Mouse (Mus musculus): ENCODE results near the gene Hspb7. TPM values are rescaled to one million over a fixed set of nuclear protein-coding genes. Genes with fewer than 3 reads are reported as not detected.

Gene Hspb7
- polyA plus RNA-seq (2015; fragmentation: Nextera tagmentation; extraction: Ambion mirVana): 0.04 and 0.49 TPM in 2 replicates

DNA sequence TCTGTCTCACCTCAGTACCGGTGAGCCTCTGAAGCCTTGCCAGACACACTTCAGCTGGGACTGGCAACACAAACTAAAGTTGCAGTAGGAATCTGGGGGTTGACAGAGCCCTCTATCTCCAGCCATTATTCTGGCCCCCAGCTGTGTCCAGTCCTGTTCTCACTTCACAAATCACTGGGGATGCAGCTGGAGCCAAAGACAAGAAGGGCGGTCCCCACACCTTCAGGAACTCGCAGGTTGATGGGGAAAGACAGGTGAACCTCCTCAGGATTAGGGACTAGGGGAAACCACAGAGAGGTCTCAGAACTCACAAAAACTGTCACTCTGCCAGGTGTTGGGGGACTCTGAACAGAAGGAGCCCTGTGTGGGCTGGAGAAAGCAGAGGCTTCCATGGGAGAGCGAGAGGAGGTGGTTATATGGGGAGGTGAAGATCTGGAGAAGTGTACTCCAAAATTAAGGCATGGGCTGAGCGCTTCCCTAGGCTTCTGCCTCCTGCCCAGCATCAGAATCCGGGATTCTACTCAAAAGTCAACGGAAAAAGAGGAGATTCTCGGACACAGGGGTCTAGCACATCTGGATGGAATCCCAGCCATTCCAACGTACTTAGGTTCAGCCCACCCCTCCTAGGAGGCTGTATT is at the start of gene Hspb7:
Gene Hspb7 (plus strand): TSS at position 588 of the 638 bp plus-strand sequence.
- DNase-seq: no peak
- Histone ChIP-seq H3K27me3 (ENCODE audit: insufficient read depth, low read length) (peaks cover 12% of the 10 kb centered on the region; the same call in 1 of the 2 replicates), H3K27ac (ENCODE audit: low read depth) (no peak within 1 kb of the TSS), H3K4me2 (ENCODE audit: low read depth, low read length) (no peak within 1 kb of the TSS), H3K4me3 (ENCODE audit: low read depth, low read length) (no peak within 1 kb of the TSS), H3K36me3 (replicated peaks; ENCODE audit: insufficient read depth, low read length) (no peaks in the 10 kb centered on the region), H3K9me3 (ENCODE audit: low read length) (no peaks in the 10 kb centered on the region), H3K9ac (replicated peaks) (no peak within 1 kb of the TSS), H3K4me1 (ENCODE audit: insufficient read depth) (no peaks in the 10 kb centered on the region; the same call in 1 of the 2 replicates)
- TF ChIP-seq CTCF (IDR thresholded peaks at IDR 0.05; ENCODE audit: low read depth) (no peak), EP300 (IDR thresholded peaks at IDR 0.05; ENCODE audit: low read depth) (no peak)
- no peak for ATAC-seq
- WGBS (ENCODE audit: insufficient replicate concordance): 58% methylated on average over 9 of the region's 9 CpGs

GRCm38 (mm10) chr4:141372426-141372825 is 48.2 kb upstream of the Hspb7 start:
- Histone ChIP-seq H3K4me1 (ENCODE audit: insufficient read depth) (peaks cover 8% of the 10 kb centered on the region; the same call in 1 of the 2 replicates), H3K27me3 (ENCODE audit: insufficient read depth, low read length) (peaks cover 13% of the 10 kb centered on the region), H3K36me3 (replicated peaks; ENCODE audit: insufficient read depth, low read length) (no peaks in the 10 kb centered on the region), H3K9ac (replicated peaks) (no peak overlapping the region), H3K9me3 (ENCODE audit: low read length) (no peaks in the 10 kb centered on the region), H3K27ac (ENCODE audit: low read depth) (no peak overlapping the region), H3K4me3 (ENCODE audit: low read depth, low read length) (no peak overlapping the region), H3K4me2 (ENCODE audit: low read depth, low read length) (no peak overlapping the region)
- DNase-seq: no peak
- no peak for ATAC-seq
- 89% methylated on average over 5 of the region's 5 CpGs for WGBS (ENCODE audit: insufficient replicate concordance)
- TF ChIP-seq CTCF (IDR thresholded peaks at IDR 0.05; ENCODE audit: low read depth): no peak
- no peak for TF ChIP-seq EP300 (IDR thresholded peaks at IDR 0.05; ENCODE audit: low read depth)

DNA sequence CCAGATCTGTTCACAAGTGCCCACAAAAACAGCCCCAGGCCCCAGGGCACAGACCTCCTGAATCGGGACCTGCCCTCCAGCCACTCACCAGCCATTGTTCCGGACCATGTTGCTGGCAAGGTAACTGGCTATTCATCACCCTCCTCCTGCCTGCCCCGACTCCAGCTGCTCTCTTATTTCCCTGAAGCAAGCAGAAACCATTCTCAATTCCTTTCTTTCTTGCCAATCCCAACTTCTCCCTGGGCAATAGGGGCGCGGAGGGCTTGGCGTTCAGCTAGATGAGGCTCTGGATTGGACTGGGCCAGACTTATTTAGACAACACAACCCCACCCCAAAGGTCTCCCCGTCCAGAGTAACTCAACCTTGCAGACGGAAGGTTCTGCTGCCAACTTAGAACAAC is 40.9 kb upstream of the Hspb7 start:
- 63% methylated on average over 8 of the region's 8 CpGs for WGBS (ENCODE audit: insufficient replicate concordance)
- Histone ChIP-seq H3K4me3 (ENCODE audit: low read depth, low read length) (no peak overlapping the region), H3K36me3 (replicated peaks; ENCODE audit: insufficient read depth, low read length) (no peaks in the 10 kb centered on the region), H3K9me3 (ENCODE audit: low read length) (no peaks in the 10 kb centered on the region), H3K27me3 (ENCODE audit: insufficient read depth, low read length) (peaks cover 46% of the 10 kb centered on the region), H3K9ac (replicated peaks) (no peak overlapping the region), H3K27ac (ENCODE audit: low read depth) (no peak overlapping the region), H3K4me2 (ENCODE audit: low read depth, low read length) (no peak overlapping the region), H3K4me1 (ENCODE audit: insufficient read depth) (no peaks in the 10 kb centered on the region)
- TF ChIP-seq CTCF (IDR thresholded peaks at IDR 0.05; ENCODE audit: low read depth) (no peak), EP300 (IDR thresholded peaks at IDR 0.05; ENCODE audit: low read depth) (no peak)
- ATAC-seq (no peak), DNase-seq (no peak)

GRCm38 (mm10) chr4:141382406-141382805 is 38.2 kb upstream of the Hspb7 start:
- Histone ChIP-seq H3K27ac (ENCODE audit: low read depth) (no peak overlapping the region), H3K9me3 (ENCODE audit: low read length) (no peaks in the 10 kb centered on the region), H3K4me3 (ENCODE audit: low read depth, low read length) (peak overlapping the region; percentile 10; the same call in 1 of the 2 replicates), H3K9ac (replicated peaks) (no peak overlapping the region), H3K4me2 (ENCODE audit: low read depth, low read length) (peak overlapping the region; percentile 45; the same call in 1 of the 2 replicates), H3K27me3 (ENCODE audit: insufficient read depth, low read length) (peaks cover 48% of the 10 kb centered on the region), H3K36me3 (replicated peaks; ENCODE audit: insufficient read depth, low read length) (no peaks in the 10 kb centered on the region), H3K4me1 (ENCODE audit: insufficient read depth) (no peaks in the 10 kb centered on the region)
- DNase-seq: no peak
- ATAC-seq: no peak
- TF ChIP-seq EP300 (IDR thresholded peaks at IDR 0.05; ENCODE audit: low read depth): no peak
- TF ChIP-seq CTCF (IDR thresholded peaks at IDR 0.05; ENCODE audit: low read depth): no peak
- WGBS (ENCODE audit: insufficient replicate concordance): 1% methylated on average over 18 of the region's 25 CpGs

- no peaks in the 10 kb centered on the region for H3K9me3 ChIP-seq (ENCODE audit: low read length)
- H3K27me3 ChIP-seq (ENCODE audit: insufficient read depth, low read length): peaks cover 43% of the 10 kb centered on the region
- no peaks in the 10 kb centered on the region for H3K4me1 ChIP-seq (ENCODE audit: insufficient read depth)
- H3K4me2 ChIP-seq (ENCODE audit: low read depth, low read length): no peak overlapping the region
- H3K4me3 ChIP-seq (ENCODE audit: low read depth, low read length): no peak overlapping the region
- no peak overlapping the region for H3K9ac ChIP-seq (replicated peaks)
- no peaks in the 10 kb centered on the region for H3K36me3 ChIP-seq (replicated peaks; ENCODE audit: insufficient read depth, low read length)
- DNase-seq (peak; percentile 63), ATAC-seq (peak; percentile 42; the same call in 1 of the 2 replicates)
- no peak overlapping the region for H3K27ac ChIP-seq (ENCODE audit: low read depth)
- under 1% methylated on average over 7 of the region's 7 CpGs for WGBS (ENCODE audit: insufficient replicate concordance)
- TF ChIP-seq EP300 (IDR thresholded peaks at IDR 0.05; ENCODE audit: low read depth): no peak
- peak; percentile 95 for TF ChIP-seq CTCF (IDR thresholded peaks at IDR 0.05; ENCODE audit: low read depth)
These were observed 35.3 kb upstream of the Hspb7 start for GRCm38 (mm10) chr4:141385275-141385674.

- no peak for DNase-seq
- Histone ChIP-seq H3K9me3 (ENCODE audit: low read length) (no peaks in the 10 kb centered on the region), H3K4me3 (ENCODE audit: low read depth, low read length) (no peak overlapping the region), H3K27me3 (ENCODE audit: insufficient read depth, low read length) (peaks cover 37% of the 10 kb centered on the region), H3K4me2 (ENCODE audit: low read depth, low read length) (no peak overlapping the region), H3K9ac (replicated peaks) (no peak overlapping the region), H3K4me1 (ENCODE audit: insufficient read depth) (no peaks in the 10 kb centered on the region), H3K27ac (ENCODE audit: low read depth) (no peak overlapping the region), H3K36me3 (replicated peaks; ENCODE audit: insufficient read depth, low read length) (no peaks in the 10 kb centered on the region)
- TF ChIP-seq CTCF (IDR thresholded peaks at IDR 0.05; ENCODE audit: low read depth): 0 out of 2 replicates have a peak, but pooled peaks have one; percentile 1
- no peak for TF ChIP-seq EP300 (IDR thresholded peaks at IDR 0.05; ENCODE audit: low read depth)
- ATAC-seq: no peak
- 75% methylated on average over 7 of the region's 7 CpGs for WGBS (ENCODE audit: insufficient replicate concordance)
These were observed 34.4 kb upstream of the Hspb7 start for GRCm38 (mm10) chr4:141386150-141386549.

All from liver, postnatal 0 days (tissue).